Mouse (Mus musculus) testis, adult 2 months (tissue): Measurements from ENCODE around the gene Lmnb2. TPM values are rescaled to one million over a fixed set of nuclear protein-coding genes. Genes with fewer than 3 reads are reported as not detected.
A peak's percentile ranks its signal among the peaks of the same experiment; 100 is the strongest.

Source experiments
- H3K27ac ChIP-seq: fragments of 200-500 bp; 2 replicates; pipeline ENCODE4 v1.5.1; 2012; ENCODE audit warnings: low read depth, low read length; ENCODE audit not compliant: control insufficient read depth, insufficient read depth
- H3K27me3 ChIP-seq: fragments of 200-500 bp; 2 replicates; pipeline ENCODE4 v1.6.1; 2012; ENCODE audit warnings: mild to moderate bottlenecking, low read length, moderate library complexity; ENCODE audit not compliant: control insufficient read depth, insufficient read depth
- H3K36me3 ChIP-seq: fragments of 200-500 bp; 2 replicates; pipeline ENCODE4 v1.6.1; 2012; ENCODE audit warnings: mild to moderate bottlenecking, low read length; ENCODE audit not compliant: control insufficient read depth, insufficient read depth
- H3K4me1 ChIP-seq: fragments of 200-500 bp; 2 replicates; pipeline ENCODE4 v1.6.1; 2012; ENCODE audit warnings: low read length; ENCODE audit not compliant: control insufficient read depth, insufficient read depth
- H3K4me3 ChIP-seq: fragments of 200-500 bp; 2 replicates; pipeline ENCODE4 v1.5.1; 2012; ENCODE audit warnings: low read depth, mild to moderate bottlenecking, low read length, moderate library complexity, mixed read lengths; ENCODE audit not compliant: control insufficient read depth
- CTCF ChIP-seq: fragments of 200-500 bp; IDR thresholded peaks from 2 replicates; pipeline ENCODE4 v1.5.1; 2012; ENCODE audit warnings: low read depth, mild to moderate bottlenecking, inconsistent platforms, low read length, moderate library complexity; ENCODE audit not compliant: control insufficient read depth, insufficient read depth, insufficient replicate concordance
- POLR2A ChIP-seq: fragments of 200-500 bp; IDR thresholded peaks from 2 replicates; pipeline ENCODE4 v1.6.1; 2012; ENCODE audit warnings: low read depth, mild to moderate bottlenecking, inconsistent platforms, low read length, moderate library complexity; ENCODE audit not compliant: control insufficient read depth
- polyA plus RNA-seq: library from polyadenylated mRNA; depleted of rRNA; stranded (reverse); fragments of >200 nt; gene quantifications from 2 replicates; pipeline ENCODE4 v1.2.3, GENCODE M21; 2012

Gene Lmnb2
- polyA plus RNA-seq, 1 experiment = 177 TPM

DNA sequence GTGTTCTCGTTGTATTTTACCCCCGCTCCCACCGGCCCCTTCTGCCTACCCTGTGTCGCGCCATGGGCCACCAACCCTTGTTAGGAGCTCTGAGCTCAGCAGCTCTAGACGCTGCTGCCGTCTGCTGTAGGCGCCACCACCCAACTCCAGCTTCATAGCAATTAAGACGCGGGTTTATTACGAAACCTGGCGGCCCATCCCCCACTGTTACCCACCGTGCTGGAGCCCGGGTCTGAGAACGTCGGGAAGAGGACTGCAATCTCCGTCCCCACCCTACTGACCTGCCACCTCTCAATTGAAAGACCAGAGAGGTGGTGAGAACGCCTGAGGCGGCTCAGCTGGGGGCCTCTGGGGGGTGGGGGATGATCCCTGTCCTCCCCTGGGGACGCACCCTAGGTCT is 14.2 kb upstream of the Lmnb2 start:
- H3K27ac ChIP-seq = no peak overlapping the region
- H3K4me3 ChIP-seq = peak overlapping the region; percentile 61
- no peaks in the 10 kb centered on the region for H3K27me3 ChIP-seq
- H3K36me3 ChIP-seq = no peaks in the 10 kb centered on the region
- TF ChIP-seq CTCF (no peak), POLR2A (no peak)
- H3K4me1 ChIP-seq = peaks cover 41% of the 10 kb centered on the region

DNA sequence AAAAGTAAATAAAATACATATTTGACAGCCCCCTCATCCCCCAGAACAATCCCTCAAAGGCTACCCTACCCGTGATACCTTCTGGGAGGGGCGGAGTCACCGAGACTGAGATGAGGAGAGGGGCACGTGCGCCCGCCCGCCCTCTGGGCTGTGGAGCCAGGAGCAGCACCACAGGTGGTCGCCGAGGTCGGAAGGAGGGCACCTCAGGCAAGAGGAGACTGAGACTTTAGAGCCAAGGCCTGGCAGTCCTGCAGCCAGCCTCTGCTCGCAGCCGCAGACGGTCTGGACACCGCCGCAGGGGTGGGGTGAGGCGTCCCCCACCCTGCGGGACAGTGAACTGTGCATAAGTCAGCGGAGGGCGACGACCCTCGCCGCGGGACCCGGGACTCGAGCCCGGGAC is 13.7 kb upstream of the Lmnb2 start:
- Histone ChIP-seq H3K27me3 (no peaks in the 10 kb centered on the region), H3K4me3 (peak overlapping the region; percentile 61), H3K36me3 (no peaks in the 10 kb centered on the region), H3K27ac (no peak overlapping the region), H3K4me1 (peaks cover 41% of the 10 kb centered on the region)
- no peak for TF ChIP-seq CTCF
- TF ChIP-seq POLR2A = no peak

DNA sequence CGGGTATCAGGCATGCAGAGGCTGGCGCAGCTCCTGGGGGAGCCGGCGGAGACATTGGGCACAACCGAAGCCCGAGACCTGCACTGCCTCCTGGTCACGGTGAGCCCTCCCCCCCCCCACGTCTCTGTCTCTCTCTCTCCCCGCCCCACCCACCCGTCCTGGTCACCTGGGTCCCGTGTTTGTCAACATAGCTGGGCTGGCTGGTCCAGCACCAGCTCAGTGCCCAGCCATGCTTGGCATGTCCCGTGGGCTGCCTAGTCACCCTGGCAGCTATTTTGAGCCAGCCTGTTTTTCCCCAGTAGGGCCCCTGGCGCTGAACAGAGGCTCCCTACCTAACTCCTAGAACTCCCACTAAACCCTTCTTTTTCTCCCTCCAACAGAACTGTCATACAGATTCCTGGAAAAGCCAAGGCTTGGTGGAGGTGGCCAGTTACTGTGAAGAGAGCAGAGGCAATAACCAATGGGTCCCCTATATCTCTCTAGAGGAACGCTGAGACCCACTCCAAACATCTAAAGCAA is 13.2 kb upstream of the Lmnb2 start:
- Histone ChIP-seq H3K36me3 (no peaks in the 10 kb centered on the region), H3K27me3 (no peaks in the 10 kb centered on the region), H3K4me3 (peak overlapping the region; percentile 89), H3K4me1 (peaks cover 41% of the 10 kb centered on the region), H3K27ac (no peak overlapping the region)
- no peak for TF ChIP-seq POLR2A
- no peak for TF ChIP-seq CTCF

DNA sequence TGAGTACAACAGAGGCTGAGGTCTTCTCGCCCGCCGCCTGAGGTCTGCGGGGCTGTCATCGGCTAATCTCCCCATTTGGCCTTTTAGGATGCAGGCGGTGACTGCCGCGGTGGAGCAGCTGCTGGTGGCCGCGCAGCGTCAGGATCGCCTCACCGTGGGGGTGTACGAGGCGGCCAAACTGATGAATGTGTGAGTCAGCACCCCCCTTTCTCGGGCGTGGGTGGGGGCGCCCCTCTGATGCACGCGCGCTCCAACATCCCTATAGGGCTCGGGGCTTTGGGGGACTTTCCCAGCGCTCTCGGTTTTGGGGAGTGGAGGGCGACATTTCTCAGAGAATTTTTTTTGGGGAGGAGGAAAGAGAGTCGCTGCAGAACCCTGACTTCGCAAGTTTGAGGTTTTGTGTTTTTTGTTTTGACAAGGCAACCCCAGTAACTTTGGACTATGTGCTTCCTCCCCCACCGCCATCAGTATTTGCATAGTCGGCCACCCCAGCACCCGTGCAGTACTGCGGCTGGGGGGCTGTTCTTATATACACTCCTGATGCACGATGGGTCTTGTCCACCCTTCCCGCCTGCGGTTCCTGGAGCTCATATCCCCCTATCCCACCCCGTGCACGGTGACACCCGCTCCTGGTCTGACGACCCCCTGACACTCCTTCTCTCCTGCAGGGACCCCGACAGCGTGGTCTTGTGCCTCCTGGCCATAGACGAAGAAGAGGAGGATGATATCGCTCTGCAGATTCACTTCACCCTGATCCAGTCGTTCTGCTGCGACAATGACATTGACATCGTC is 12.5 kb upstream of the Lmnb2 start:
- H3K4me1 ChIP-seq = peaks cover 43% of the 10 kb centered on the region
- H3K36me3 ChIP-seq = no peaks in the 10 kb centered on the region
- no peak for TF ChIP-seq POLR2A
- no peaks in the 10 kb centered on the region for H3K27me3 ChIP-seq
- peak overlapping the region; percentile 80 for H3K27ac ChIP-seq
- H3K4me3 ChIP-seq = peak overlapping the region; percentile 89

DNA sequence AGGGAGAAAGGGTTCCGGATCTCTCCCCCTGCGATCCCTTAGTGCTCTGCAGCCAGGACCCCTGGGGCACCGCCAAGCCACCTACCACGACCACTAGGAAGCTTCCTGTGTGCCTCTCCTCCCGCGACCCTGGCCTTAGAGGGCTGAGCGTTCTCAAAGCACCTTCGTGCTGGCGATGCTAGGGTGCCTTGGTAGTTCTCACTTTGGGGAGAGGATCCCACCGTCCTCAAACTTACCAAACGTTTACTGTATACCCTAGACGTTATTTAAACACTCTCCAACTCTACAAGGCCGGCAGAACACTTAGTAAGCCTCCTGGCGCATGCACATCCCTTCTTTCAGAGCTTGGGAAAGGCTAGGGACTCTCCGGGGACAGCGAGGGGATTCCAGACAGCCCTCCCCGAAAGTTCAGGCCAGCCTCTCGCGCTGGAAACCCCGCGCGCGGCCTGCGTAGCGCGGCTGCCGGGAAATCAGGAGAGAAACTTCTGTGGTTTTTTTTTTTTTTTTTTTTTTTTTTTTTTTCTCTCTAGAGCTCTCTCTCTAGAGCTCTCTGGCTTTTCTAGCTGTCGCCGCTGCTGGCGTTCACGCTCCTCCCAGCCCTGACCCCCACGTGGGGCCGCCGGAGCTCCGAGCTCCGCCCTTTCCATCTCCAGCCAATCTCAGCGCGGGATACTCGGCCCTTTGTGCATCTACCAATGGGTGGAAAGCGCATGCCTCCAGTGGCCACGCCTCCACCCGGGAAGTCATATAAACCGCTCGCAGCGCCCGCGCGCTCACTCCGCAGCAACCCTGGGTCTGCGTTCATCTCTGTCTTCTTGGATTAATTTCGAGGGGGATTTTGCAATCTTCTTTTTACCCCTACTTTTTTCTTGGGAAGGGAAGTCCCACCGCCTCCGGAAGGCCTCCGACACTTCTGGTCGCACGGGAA is 11.5 kb upstream of the Lmnb2 start, which contains the start of gene Gadd45b:
TSS of gene Gadd45b (plus strand) at position 775 of the 928 bp plus-strand sequence.
- Histone ChIP-seq H3K4me3 (peak within 1 kb of the TSS; percentile 89), H3K27me3 (no peaks in the 10 kb centered on the region), H3K27ac (peak within 1 kb of the TSS; percentile 80), H3K4me1 (peaks cover 45% of the 10 kb centered on the region), H3K36me3 (no peaks in the 10 kb centered on the region)
- TF ChIP-seq POLR2A (peak; percentile 99), CTCF (no peak)

GRCm38 (mm10) chr10:80928586-80929298 is 10.7 kb upstream of the Lmnb2 start:
- Histone ChIP-seq H3K27ac (peak overlapping the region; percentile 71; the same call in 1 of the 2 replicates), H3K36me3 (no peaks in the 10 kb centered on the region), H3K4me3 (peak overlapping the region; percentile 66), H3K4me1 (peaks cover 43% of the 10 kb centered on the region), H3K27me3 (no peaks in the 10 kb centered on the region)
- TF ChIP-seq CTCF (peak; percentile 73), POLR2A (no peak; the same call in 1 of the 2 replicates)

GRCm38 (mm10) chr10:80925472-80925871 is 7.4 kb upstream of the Lmnb2 start:
- no peak overlapping the region for H3K27ac ChIP-seq
- no peaks in the 10 kb centered on the region for H3K36me3 ChIP-seq
- no peak overlapping the region for H3K4me3 ChIP-seq
- TF ChIP-seq CTCF (no peak), POLR2A (no peak)
- H3K4me1 ChIP-seq = peaks cover 24% of the 10 kb centered on the region
- H3K27me3 ChIP-seq = no peaks in the 10 kb centered on the region; the same call in 1 of the 2 replicates
